Mouse (Mus musculus): Measurements from ENCODE around the gene Wscd1. TPM values are rescaled to one million over a fixed set of nuclear protein-coding genes. Genes with fewer than 3 reads are reported as not detected.

Gene Wscd1
- total RNA-seq (2014; rRNA removed) (188 and 209 TPM in 2 replicates), polyA plus RNA-seq (2015; fragmentation: Nextera tagmentation; extraction: Ambion mirVana) (83.8 and 94.5 TPM in 2 replicates)

DNA sequence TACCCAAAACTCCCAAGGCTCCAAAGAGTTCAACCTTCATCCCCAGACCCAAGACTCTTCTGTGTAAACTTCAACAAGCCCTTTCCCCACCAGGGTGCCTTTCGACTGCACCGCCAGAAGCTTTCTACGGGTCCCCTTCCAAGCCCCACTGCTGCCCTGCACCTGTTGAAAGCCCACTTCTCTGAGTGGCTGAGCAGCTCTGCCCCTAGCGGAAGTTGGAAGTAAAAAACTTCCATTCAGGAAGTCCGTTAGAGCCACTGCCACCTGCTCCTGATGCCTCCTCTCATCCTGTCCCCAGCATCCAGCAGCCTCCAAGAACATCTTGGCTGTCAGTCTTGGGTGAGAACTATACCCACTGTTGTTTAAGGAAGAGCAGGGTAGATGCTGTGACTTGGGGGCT, at the start of gene Wscd1:
Gene Wscd1, plus strand, starts transcription at position 250 of the 400 bp plus-strand sequence.
- no peaks in the 10 kb centered on the region for H3K36me3 ChIP-seq (ENCODE audit: insufficient read depth, low read length)
- H3K4me1 ChIP-seq (ENCODE audit: insufficient read depth, low read length), result peaks cover 18% of the 10 kb centered on the region
- no peaks in the 10 kb centered on the region for H3K9me3 ChIP-seq (ENCODE audit: low read length)
- DNase-seq (ENCODE audit: low spot score) (peak; percentile 82), ATAC-seq (no peak)
- H3K4me3 ChIP-seq (ENCODE audit: low read length), result peak within 1 kb of the TSS; percentile 87
- peak; percentile 83 for TF ChIP-seq CTCF (IDR thresholded peaks at IDR 0.05; ENCODE audit: low read depth)
- peak within 1 kb of the TSS; percentile 88 for H3K4me2 ChIP-seq (ENCODE audit: low read depth, low read length)
- peak within 1 kb of the TSS; percentile 83 for H3K9ac ChIP-seq (replicated peaks; ENCODE audit: low read length)
- H3K27ac ChIP-seq, result peak within 1 kb of the TSS; percentile 86
- 4% methylated on average over 5 of the region's 5 CpGs for WGBS
- no peaks in the 10 kb centered on the region for H3K27me3 ChIP-seq (ENCODE audit: insufficient read depth, low read length)

DNA sequence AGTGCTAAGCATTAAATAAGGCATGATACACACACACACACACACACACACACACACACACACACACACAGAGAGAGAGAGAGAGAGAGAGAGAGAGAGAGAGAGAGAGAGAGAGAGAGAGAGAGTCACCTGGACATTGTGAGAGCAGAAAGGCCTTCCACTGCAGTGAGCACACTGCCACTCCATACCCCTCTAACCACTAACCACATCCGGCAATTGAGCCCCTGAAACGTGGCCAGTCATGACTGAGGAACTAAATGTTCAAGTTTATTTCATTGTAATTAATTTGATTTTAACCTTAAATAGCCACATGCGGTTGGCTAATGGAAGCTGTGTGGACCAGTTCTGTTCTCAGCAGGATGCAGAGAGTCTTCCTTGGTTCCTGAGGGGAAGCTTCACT, 21.7 kb upstream of the Wscd1 start:
- DNase-seq (ENCODE audit: low spot score) (no peak), ATAC-seq (no peak)
- WGBS, result 80% methylated on average over 3 of the region's 3 CpGs
- Histone ChIP-seq H3K4me3 (ENCODE audit: low read length) (no peak overlapping the region), H3K27me3 (ENCODE audit: insufficient read depth, low read length) (no peaks in the 10 kb centered on the region), H3K27ac (no peak overlapping the region), H3K9me3 (ENCODE audit: low read length) (no peaks in the 10 kb centered on the region), H3K4me2 (ENCODE audit: low read depth, low read length) (no peak overlapping the region), H3K9ac (replicated peaks; ENCODE audit: low read length) (no peak overlapping the region), H3K36me3 (ENCODE audit: insufficient read depth, low read length) (no peaks in the 10 kb centered on the region), H3K4me1 (ENCODE audit: insufficient read depth, low read length) (0 out of 2 replicates have a peak, but pooled peaks cover 3% of the 10 kb centered on the region)
- TF ChIP-seq CTCF (IDR thresholded peaks at IDR 0.05; ENCODE audit: low read depth), result no peak

DNA sequence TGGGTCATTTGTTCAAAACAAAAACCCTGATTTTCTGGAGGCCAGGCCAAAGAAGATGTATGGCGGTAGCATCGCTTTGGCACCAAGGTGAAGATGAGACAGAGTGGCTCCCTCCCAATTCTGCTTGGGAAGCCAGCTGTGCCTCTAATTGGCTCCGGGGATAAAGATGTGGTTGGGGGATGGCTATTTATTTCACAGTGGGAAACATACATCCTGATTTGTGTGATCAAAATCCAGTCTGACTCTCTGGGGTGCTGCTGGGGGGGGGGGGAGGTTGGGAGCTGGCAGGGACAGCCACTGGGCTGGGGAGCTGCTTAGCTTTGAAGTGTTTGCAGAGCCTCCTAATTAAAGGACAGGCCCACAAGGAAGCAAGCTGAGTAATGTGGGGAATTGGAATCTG, 20.4 kb upstream of the Wscd1 start:
- ATAC-seq (no peak), DNase-seq (ENCODE audit: low spot score) (no peak)

DNA sequence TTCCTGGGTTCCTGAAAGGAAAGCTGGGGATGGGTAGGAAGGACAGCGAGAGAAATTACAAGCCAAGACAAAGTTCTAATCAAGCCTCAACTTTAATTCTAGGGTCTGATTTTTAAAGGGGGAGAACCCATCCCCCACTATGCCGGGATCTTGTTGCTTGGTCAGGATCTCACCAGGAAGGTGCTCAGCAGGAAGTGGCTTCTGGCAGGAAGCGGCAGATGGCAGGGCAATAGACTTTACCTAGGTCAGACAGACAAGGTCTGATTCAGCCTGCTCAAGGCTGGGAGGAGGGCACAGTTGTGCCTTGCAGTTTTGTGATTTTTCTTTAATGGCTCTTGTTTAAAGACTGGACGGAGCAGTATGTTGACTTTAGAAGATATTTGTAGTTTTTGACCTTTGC, 15.9 kb upstream of the Wscd1 start:
- TF ChIP-seq CTCF (IDR thresholded peaks at IDR 0.05; ENCODE audit: low read depth), result no peak
- WGBS, result 64% methylated on average over 4 of the region's 4 CpGs

More for the DNA sequence above, 20.4 kb upstream of the Wscd1 start:
- no peak overlapping the region for H3K27ac ChIP-seq
- H3K9me3 ChIP-seq (ENCODE audit: low read length), result no peaks in the 10 kb centered on the region
- H3K27me3 ChIP-seq (ENCODE audit: insufficient read depth, low read length), result no peaks in the 10 kb centered on the region
- no peaks in the 10 kb centered on the region for H3K36me3 ChIP-seq (ENCODE audit: insufficient read depth, low read length)
- no peak overlapping the region for H3K9ac ChIP-seq (replicated peaks; ENCODE audit: low read length)
- 0 out of 2 replicates have a peak, but pooled peaks cover 3% of the 10 kb centered on the region for H3K4me1 ChIP-seq (ENCODE audit: insufficient read depth, low read length)
- no peak overlapping the region for H3K4me3 ChIP-seq (ENCODE audit: low read length)
- TF ChIP-seq CTCF (IDR thresholded peaks at IDR 0.05; ENCODE audit: low read depth), result no peak
- H3K4me2 ChIP-seq (ENCODE audit: low read depth, low read length), result no peak overlapping the region
- WGBS, result 49% methylated on average over 3 of the region's 3 CpGs

DNA sequence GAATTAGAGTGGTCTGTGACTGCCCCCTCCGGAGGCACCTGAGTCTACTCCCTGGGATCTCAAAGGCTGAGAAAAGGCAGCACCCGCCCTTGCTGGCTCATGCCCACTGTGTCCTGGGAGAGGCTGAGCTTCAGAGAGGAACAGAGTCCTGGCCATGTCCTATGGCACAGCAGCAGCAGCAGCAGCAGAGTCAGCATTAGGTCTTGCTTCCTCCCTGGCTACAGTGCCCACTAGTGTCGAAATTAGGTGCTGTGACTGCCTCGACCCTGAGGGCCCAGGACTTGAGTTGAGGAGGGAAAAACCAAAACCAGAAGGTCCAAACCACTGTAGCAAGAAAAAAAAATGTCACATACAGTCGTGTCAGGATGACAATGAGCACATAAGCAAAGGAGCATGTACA, 12.6 kb upstream of the Wscd1 start:
- H3K4me2 ChIP-seq (ENCODE audit: low read depth, low read length), result no peak overlapping the region
- peak; percentile 77 for TF ChIP-seq CTCF (IDR thresholded peaks at IDR 0.05; ENCODE audit: low read depth)

More for the DNA sequence above, 15.9 kb upstream of the Wscd1 start:
- ATAC-seq (no peak), DNase-seq (ENCODE audit: low spot score) (no peak)
- H3K27me3 ChIP-seq (ENCODE audit: insufficient read depth, low read length), result no peaks in the 10 kb centered on the region
- H3K9ac ChIP-seq (replicated peaks; ENCODE audit: low read length), result no peak overlapping the region
- H3K4me2 ChIP-seq (ENCODE audit: low read depth, low read length), result no peak overlapping the region
- H3K36me3 ChIP-seq (ENCODE audit: insufficient read depth, low read length), result no peaks in the 10 kb centered on the region
- 0 out of 2 replicates have a peak, but pooled peaks cover 3% of the 10 kb centered on the region for H3K4me1 ChIP-seq (ENCODE audit: insufficient read depth, low read length)
- H3K4me3 ChIP-seq (ENCODE audit: low read length), result no peak overlapping the region
- no peaks in the 10 kb centered on the region for H3K9me3 ChIP-seq (ENCODE audit: low read length)
- H3K27ac ChIP-seq, result no peak overlapping the region

DNA sequence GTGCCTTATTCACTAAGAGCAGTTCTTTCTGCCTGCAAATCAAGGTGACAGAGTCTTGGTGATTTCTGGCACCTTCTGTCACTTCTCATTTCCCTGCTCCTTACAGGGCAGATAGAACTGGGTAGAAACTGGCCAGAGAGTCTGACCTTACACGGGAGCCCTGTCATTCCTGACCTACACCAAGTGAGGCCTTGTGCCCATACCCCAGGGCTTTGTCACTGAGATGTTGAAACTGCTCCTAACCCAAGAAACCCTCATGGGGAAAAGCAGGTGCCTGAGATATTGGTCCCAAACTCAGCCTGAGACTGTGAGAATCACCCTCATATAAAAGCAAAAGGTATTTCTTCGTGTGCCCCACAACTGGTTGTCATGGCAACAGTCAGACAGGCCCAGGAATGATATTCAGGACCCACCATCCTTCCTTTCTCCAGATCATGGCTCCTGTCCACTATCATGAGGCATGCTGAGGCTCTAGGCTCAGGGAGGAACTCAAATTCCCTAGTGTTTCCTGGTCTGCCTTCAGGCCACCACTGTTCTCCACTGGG, 11.1 kb upstream of the Wscd1 start:
- 37% methylated on average over 2 of the region's 2 CpGs for WGBS
- Histone ChIP-seq H3K27ac (no peak overlapping the region), H3K9ac (replicated peaks; ENCODE audit: low read length) (no peak overlapping the region), H3K36me3 (ENCODE audit: insufficient read depth, low read length) (no peaks in the 10 kb centered on the region), H3K4me3 (ENCODE audit: low read length) (no peak overlapping the region), H3K9me3 (ENCODE audit: low read length) (no peaks in the 10 kb centered on the region), H3K27me3 (ENCODE audit: insufficient read depth, low read length) (no peaks in the 10 kb centered on the region), H3K4me1 (ENCODE audit: insufficient read depth, low read length) (0 out of 2 replicates have a peak, but pooled peaks cover 9% of the 10 kb centered on the region), H3K4me2 (ENCODE audit: low read depth, low read length) (no peak overlapping the region)
- TF ChIP-seq CTCF (IDR thresholded peaks at IDR 0.05; ENCODE audit: low read depth), result no peak
- no peak for ATAC-seq
- no peak for DNase-seq (ENCODE audit: low spot score)

More for the DNA sequence above, 12.6 kb upstream of the Wscd1 start:
- H3K9ac ChIP-seq (replicated peaks; ENCODE audit: low read length), result no peak overlapping the region
- H3K27me3 ChIP-seq (ENCODE audit: insufficient read depth, low read length), result no peaks in the 10 kb centered on the region
- 43% methylated on average over 5 of the region's 5 CpGs for WGBS
- H3K4me1 ChIP-seq (ENCODE audit: insufficient read depth, low read length), result 0 out of 2 replicates have a peak, but pooled peaks cover 9% of the 10 kb centered on the region
- no peaks in the 10 kb centered on the region for H3K36me3 ChIP-seq (ENCODE audit: insufficient read depth, low read length)
- ATAC-seq (peak; percentile 70; the same call in 1 of the 2 replicates), DNase-seq (ENCODE audit: low spot score) (peak; percentile 61)
- no peak overlapping the region for H3K27ac ChIP-seq
- H3K4me3 ChIP-seq (ENCODE audit: low read length), result no peak overlapping the region
- H3K9me3 ChIP-seq (ENCODE audit: low read length), result no peaks in the 10 kb centered on the region

DNA sequence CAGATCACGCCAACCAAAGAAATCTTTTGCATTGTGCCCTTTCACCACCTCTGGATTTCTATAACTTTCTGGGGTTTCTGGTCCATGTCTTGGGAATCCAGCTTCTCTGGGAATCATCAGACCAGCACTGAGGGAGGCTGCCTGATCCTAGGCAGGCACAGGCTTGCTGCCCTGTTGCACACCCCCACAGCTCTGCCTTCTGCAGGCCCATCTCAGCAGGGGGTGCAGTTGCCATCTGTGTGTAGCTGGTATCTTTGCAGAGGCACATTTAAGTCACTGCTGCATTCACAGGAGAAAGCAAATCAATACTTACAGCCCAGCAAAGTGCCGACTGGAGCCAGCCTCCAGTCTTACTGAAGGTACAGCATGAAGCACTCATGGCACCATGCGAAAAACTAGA, 3.8 kb upstream of the Wscd1 start:
- no peak for DNase-seq (ENCODE audit: low spot score)
- no peak for TF ChIP-seq CTCF (IDR thresholded peaks at IDR 0.05; ENCODE audit: low read depth)

More for the DNA sequence above, 3.8 kb upstream of the Wscd1 start:
- Histone ChIP-seq H3K4me1 (ENCODE audit: insufficient read depth, low read length) (peaks cover 5% of the 10 kb centered on the region), H3K36me3 (ENCODE audit: insufficient read depth, low read length) (no peaks in the 10 kb centered on the region), H3K4me2 (ENCODE audit: low read depth, low read length) (no peak overlapping the region), H3K27ac (no peak overlapping the region), H3K27me3 (ENCODE audit: insufficient read depth, low read length) (no peaks in the 10 kb centered on the region), H3K4me3 (ENCODE audit: low read length) (no peak overlapping the region), H3K9me3 (ENCODE audit: low read length) (no peaks in the 10 kb centered on the region), H3K9ac (replicated peaks; ENCODE audit: low read length) (no peak overlapping the region)
- no peak for ATAC-seq
- 81% methylated on average over 3 of the region's 3 CpGs for whole genome bisulfite sequencing
